Mouse (Mus musculus): ENCODE data around the gene Tmcc3.
"Not testable (repeated sequence)": the region's sequence is repeated elsewhere in the genome, so short reads cannot be mapped to it uniquely, and the experiment has no call there.

Gene Tmcc3

DNA sequence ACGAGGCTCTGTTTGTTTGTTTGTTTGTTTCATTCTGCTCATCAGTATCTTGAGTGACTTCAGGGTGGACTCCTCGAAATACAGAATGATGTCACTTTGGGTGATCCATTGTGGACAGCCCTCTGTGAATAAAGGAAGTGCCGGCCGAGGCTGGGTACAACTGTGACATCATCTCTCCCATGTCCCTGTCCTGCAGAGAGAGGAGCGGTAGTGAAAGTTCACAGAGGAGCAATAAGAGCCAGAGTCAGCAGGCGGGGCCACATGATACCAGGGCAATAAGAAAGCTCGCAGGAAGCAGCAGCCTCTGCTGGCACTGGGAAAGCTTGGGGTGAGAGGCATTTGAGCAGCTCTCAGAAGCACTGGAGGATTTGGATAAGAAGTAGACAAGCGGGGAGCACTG is 264.2 kb downstream of the Tmcc3 start:
- DNase-seq (ENCODE audit: low spot score in 2 of 2): no peak

- DNase-seq (ENCODE audit: low spot score in 2 of 2): no peak
Measured at GRCm38 (mm10) chr10:94578870-94579269, 267.1 kb downstream of the Tmcc3 start.

GRCm38 (mm10) chr10:94581384-94581783 is 269.6 kb downstream of the Tmcc3 start:
- DNase-seq (ENCODE audit: low spot score in 2 of 2): no peak

DNA sequence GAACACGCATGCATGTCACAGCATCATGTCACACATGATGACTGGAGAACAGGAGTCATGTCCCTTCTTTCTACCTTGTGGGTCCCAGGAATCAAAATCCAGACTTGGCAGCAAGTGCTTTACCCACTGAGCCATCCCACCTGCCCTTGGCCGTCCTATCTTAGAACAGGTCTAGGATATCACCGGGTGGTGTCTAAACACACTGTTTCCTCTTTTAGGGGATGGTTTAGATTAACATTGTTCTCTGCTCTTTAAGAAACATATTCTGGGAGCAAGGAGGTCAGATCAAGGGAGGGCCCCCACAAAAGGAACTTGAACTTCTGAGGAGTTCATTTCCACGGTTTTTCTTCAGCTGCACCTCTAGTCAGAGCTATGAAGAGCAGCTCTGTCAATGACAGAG is 272.0 kb downstream of the Tmcc3 start:
- DNase-seq (ENCODE audit: low spot score in 2 of 2): no peak

DNA sequence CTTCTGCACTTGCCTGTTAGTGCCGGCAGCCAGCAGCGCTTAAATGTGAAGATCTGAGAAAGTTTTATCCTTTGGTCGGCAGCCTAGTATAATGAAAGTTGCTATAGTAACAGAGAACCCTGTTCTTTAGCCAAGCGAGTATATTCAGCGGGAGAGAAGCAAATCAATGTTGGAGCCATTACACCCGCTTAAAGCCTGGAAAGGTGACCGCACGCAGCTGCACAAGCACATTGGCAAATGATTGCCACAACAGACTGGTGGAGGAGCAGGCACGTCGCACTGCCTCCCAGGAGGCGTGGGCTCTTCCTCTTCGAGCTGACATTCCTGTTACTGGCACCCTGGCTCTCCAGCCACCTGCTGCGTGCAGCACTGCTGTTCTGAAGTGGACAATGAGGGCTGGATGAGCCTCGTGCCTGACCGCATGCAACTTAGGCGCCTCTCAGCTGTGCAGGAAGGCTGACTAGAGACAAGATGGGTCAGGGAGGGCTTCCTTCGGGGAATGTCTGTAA is 273.2 kb downstream of the Tmcc3 start:
- DNase-seq (ENCODE audit: low spot score in 2 of 2): peak; percentile 37 to 44

- DNase-seq (ENCODE audit: low spot score in 2 of 2): no peak
Measured at GRCm38 (mm10) chr10:94585819-94586218, 274.1 kb downstream of the Tmcc3 start.

DNA sequence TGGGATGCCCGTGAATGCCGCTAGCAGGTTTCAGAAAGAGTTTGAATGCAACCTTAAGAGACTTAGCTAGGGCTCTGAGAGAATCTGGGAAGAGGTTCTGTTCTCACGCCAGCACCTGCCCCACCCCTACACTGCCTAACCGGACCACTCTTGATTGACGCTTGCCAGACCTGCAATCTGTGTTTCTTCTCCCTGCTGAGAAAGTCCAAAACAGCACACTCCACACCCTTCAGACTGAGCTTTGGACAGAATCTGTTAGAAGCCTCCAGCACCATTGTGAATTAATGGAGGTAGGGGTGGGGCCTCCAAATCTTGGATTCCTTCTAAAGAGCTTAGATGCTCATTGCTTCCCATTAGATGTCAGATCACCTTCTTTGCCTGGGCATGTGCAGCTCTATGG is 277.2 kb downstream of the Tmcc3 start:
- DNase-seq (ENCODE audit: low spot score in 2 of 2): no peak

DNA sequence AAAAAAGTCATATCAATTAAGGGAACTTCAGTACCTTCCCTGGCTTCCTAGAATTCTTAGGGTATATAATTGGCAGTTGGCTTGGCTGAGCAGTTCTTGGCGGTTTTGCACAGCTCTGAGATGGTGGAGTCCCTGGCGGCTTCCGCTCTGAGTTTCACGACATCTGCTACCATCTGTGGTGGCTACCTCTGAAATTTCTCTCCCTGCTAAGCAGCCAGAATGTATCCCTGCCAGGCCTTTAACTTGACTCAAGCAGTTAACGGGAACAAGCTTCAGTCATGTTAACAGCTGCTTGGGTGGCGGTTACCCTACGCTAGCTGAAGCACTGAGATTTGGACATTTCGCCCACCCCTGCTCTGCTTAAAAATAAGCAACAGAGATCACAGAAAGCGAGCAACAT is 284.0 kb downstream of the Tmcc3 start:
- DNase-seq (ENCODE audit: low spot score in 2 of 2): peak; percentile 62 to 64

DNA sequence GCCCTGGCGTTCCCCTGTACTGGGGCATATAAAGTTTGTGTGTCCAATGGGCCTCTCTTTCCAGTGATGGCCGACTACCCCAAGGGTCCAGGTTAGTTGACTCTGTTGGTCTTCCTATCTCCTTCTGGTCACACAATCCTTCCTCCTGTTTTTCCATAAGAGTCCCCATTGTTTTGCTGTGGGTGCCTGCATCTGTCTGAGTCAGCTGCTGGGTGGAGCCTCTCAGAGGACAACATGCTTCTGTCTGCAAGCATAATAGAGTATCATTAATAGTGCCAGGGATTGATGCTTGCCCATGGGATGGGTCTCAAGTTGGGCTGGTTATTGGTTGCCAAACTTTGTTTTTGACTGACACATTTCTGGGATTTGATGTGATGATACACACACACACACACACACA is 288.1 kb downstream of the Tmcc3 start:
- not testable (repeated sequence) for DNase-seq (ENCODE audit: low spot score in 2 of 2)

DNA sequence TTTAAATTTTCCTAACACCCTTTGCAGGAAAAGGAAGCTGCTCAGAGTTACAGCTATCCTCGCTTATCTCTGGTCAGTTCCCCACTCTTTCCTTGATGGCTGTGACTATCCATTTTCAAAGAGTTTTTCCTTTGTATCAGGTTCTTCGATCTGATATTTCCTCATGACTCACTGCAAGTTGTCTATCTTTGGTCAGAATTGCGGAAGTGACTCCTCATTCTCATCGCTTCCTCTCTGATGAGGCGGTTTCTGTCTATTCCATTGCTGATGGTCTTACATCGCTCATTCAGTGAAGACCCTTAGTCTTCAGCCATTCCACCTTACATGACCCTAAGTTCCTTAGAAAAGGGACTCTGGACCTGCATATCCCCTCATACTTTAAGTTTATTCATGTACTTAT is 289.3 kb downstream of the Tmcc3 start:
- no peak for DNase-seq (ENCODE audit: low spot score in 2 of 2)

GRCm38 (mm10) chr10:94605491-94605890 is 293.7 kb downstream of the Tmcc3 start:
- DNase-seq (ENCODE audit: low spot score in 2 of 2): no peak

DNA sequence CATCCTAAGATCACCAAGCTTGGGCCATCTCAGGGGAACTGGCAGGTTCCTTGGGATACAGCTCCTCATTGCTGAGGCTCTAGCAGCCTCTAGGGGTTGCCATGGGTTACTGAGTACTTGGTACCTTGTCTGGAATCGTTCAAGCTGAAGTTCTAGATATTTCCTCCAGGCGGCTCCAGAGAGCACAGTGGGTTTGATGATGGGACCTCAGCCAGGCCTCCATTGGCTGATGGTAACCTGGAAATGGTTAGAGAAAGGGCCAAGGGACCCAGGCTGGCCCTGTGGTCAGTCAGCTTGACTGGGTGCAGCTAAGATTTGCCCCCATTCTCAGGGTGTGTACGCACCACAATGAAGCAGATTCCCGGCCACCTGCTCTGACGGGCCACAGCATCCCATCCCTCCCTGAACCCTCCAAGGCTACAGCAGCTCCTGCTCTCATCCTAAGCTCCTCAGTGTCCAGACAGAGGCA is 297.6 kb downstream of the Tmcc3 start:
- peak; percentile 87 to 89 for DNase-seq (ENCODE audit: low spot score in 2 of 2)

DNA sequence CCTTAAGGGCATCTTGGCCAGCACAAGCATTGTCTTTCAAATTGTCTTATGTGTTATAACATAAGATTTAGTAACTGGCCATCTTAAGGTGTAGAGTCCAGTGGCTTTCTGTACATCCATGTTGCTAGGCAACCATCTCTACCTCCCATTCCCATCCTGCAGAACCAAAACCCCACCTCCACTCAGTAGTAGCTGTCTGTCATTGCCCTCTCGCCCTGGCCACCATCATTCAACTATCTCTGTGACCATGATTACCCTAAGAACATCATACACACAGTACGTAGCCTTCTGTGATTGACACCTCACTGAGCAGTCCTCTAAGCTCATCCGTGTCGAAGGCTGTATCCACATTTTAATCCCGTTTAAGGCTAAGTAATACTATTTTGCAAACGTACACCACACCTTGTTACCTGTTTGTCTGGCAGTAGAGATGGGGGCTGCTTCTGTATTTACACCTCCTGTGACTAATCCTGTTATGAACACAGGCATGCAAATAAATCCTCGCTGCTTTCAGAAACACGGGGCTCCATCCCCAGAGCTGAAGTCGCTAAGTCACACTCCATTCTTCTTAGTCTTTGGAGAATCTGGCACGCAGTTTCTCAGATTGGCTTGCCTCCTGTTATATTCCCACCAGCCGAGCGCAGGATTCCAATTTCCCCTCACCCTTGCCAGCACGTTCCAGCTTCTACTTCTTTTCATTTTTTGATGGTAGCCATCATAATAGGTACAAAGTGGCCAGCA is 299.6 kb downstream of the Tmcc3 start:
- no peak for DNase-seq (ENCODE audit: low spot score in 2 of 2)

DNA sequence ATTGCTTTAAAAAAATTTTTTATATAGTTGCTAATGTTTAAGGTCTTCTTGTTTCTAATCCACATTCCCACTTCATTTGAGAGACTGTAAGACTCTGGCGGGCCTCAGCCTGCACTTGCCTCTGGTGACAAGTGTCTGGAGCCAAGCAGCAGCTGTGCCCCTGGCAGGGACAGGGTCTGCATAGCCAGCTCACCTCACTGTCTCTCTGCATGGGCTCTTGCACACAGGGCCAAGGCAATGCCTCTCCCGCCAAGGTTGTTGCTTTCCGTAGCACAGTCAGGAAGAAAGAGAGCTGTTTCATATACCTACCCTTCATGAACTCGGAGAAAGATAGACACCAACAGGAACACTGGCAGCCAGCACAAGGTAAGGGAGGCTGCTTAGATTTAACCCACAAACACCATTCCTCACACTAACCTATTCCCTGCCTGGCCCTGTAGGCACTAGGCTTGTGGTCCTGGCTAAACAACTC is 300.3 kb downstream of the Tmcc3 start:
- no peak for DNase-seq (ENCODE audit: low spot score in 2 of 2)

DNA sequence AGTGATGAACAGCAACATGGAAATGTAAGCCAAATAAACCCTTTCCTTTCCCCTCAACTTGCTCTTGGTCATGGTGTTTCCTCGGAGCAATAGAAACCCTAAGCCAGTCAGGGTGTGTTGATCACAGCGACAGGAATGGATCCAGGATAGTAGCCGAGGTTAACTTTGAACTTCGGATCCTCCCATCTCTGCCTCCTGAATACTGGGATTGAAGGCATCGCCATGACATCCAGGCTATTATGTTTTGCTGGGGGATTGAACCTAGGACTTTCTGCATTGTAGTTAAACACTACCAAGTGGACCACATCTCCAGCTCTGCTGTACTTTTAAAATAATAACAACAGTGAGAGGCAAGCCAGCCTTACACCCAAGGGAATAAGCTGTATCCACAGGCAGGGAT is 307.8 kb downstream of the Tmcc3 start:
- no peak for DNase-seq (ENCODE audit: low spot score in 2 of 2)

- no peak for DNase-seq (ENCODE audit: low spot score in 2 of 2)
Measured at GRCm38 (mm10) chr10:94620561-94620960, 308.8 kb downstream of the Tmcc3 start.

DNA sequence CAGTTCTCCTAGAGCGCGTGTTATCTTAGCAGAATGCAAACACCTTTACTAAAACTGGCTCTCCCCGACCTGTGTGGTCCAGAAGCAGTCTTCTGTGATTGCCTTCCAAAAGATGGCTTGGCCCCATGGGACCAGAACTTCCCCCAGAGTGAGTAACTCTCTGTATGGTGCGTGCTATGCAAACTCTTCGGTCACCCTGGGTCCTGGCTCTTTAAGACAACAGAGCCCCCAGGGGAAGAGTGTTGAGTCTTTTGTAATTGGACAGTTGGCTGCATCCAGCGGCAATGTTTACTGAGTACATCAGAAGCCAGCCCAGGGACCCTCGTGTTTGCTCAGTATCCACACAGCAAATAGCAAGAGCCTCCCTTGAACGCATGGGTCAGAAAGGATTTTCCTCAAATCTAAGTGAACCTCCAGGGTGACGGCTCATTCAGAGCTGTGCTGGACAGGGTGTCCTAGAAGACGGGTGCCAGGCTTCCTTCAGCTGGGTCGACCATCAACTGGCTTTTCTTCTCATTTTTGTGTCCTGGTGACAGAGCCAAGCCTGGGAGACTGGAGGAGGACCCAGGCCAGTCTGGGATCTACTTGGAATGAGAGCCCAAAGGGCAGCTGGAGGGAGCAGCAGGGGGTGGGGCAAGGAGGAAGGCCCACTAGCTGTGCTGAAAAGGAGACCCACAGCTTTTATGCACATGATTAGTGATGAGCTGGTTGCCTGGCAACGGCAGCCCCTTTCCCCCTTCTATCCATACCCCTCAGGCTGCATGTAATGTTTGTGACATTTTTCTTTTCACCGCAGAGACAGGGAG is 309.9 kb downstream of the Tmcc3 start:
- DNase-seq (ENCODE audit: low spot score in 2 of 2): no peak

GRCm38 (mm10) chr10:94622281-94622680 is 310.5 kb downstream of the Tmcc3 start:
- DNase-seq (ENCODE audit: low spot score in 2 of 2): no peak

- no peak for DNase-seq (ENCODE audit: low spot score in 2 of 2)
Measured at GRCm38 (mm10) chr10:94622828-94623227, 311.1 kb downstream of the Tmcc3 start.

DNA sequence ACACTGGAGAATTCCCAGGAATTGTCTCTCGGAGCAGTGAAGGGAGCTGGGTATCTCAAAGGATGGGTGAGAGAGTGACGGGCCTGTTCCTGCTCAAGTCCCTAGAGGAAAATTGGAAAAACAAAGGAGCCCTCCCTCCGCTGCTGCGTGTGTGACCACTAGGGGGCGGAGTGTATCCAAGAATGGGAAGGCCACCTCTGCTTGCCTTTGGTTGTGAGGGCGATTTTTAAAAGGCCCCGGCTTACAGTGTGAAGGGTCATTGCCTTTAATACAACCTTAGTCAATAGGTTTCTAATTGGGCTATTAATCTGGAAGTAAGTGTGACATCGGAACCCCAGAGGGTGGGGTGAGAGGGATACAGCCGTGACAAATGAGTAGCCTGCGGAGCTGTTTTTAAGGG is 311.9 kb downstream of the Tmcc3 start:
- peak; percentile 84 to 92 for DNase-seq (ENCODE audit: low spot score in 2 of 2)

DNA sequence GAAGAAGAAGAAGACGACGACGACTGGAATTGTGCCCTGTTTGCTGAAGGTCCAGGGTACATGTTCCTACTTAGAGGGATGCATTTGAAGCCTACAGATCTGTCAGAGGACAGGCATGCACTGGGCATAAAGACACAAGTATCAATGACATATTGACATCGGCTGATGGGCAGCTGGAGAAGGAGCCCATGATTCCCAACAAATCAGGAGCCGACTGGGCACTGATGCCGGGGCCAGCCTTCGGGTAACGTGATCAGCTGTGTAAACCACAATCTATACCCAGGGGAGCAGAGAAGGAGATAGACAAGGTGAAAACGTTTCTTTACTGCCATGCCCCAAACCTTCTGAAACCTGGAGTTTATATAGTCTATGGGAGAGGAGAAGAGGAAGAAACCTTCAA is 313.3 kb downstream of the Tmcc3 start:
- DNase-seq (ENCODE audit: low spot score in 2 of 2): no peak

DNA sequence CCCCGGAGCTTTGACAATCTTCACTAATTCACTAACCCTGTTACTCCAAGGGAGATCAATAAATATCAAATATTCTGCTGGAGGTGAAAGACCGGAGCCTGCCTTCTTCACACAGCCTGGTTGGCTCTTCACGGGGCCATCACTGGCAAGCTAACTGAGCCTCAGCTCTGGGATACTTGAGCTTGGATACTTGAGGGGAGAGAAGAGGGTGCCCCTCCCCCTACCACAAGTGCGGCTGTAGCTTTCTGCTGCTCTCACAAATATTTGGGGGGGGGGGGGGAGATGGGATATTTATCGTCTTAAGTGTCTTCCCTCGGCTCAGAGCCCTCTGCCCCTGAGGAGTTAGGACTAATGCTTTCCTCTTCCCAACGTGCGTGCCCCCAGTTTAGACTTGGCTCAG is 313.9 kb downstream of the Tmcc3 start:
- no peak for DNase-seq (ENCODE audit: low spot score in 2 of 2)

DNA sequence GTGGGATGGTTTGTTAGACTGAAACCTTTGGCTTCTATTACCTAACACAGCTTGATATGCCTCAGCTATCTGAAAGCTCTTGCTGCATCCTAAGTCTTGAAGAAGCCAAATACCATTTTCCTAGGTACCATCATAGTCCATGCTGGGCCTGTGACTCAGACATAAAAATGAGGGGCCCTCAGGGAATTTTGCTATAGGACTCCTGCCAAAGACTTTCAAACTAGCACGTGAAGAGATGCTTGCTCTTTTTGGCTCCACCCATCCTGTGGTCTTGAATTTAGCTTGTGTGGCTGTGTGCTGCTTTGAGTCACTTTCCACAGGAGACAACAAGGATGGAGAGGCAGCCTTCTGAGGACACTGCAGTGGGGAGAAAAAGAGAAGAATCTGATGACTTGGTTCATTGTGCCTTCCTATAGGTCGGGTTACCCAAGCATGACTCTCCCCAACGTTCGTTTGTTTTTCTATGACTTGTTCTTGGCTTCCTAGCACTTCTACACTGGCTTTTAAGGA is 319.1 kb downstream of the Tmcc3 start:
- DNase-seq (ENCODE audit: low spot score in 2 of 2): no peak
